Mouse (Mus musculus): ENCODE data around the gene Smlr1. TPM values are rescaled to one million over a fixed set of nuclear protein-coding genes. Genes with fewer than 3 reads are reported as not detected.

Gene Smlr1
- polyA plus RNA-seq (2012; rRNA removed), result not detected in 2 replicates

DNA sequence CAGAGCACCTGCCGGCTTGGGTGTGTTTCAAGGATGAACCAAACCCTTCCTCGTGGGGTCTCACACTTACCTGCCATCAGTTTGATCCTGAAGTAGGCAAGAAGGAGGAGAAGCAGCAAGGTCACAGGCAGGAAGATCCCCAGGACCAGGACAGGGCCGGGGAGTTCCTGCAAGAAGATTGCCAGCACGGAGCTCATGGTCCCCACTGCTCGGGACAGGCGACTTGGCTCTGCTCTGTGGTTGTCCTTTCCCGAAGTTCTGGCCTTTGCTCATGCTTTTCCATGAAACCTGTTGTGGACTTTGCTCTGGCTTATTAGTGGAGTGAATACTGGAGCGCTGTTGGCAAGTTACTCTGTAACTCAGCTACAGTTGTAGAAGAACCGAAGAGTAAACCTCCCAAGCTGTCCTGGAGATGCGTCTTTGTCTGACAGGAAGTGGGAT lies at the start of gene Smlr1:
TSS of gene Smlr1 (minus strand) at position 377 of the 441 bp plus-strand sequence.
- Histone ChIP-seq H3K4me3 (replicated peaks; ENCODE audit: extremely low read depth, low read depth, low read length) (no peak within 1 kb of the TSS), H3K4me1 (ENCODE audit: control insufficient read depth, insufficient read depth, low read length) (no peaks in the 10 kb centered on the region)
- TF ChIP-seq POLR2A (IDR thresholded peaks at IDR 0.05; ENCODE audit: borderline replicate concordance, extremely low read depth, low read depth, low read length), result no peak
- no peak for TF ChIP-seq CTCF (IDR thresholded peaks at IDR 0.05; ENCODE audit: insufficient read depth, low read length)
- WGBS, result 87% methylated on average over 10 of the region's 10 CpGs
- no peak for DNase-seq

DNA sequence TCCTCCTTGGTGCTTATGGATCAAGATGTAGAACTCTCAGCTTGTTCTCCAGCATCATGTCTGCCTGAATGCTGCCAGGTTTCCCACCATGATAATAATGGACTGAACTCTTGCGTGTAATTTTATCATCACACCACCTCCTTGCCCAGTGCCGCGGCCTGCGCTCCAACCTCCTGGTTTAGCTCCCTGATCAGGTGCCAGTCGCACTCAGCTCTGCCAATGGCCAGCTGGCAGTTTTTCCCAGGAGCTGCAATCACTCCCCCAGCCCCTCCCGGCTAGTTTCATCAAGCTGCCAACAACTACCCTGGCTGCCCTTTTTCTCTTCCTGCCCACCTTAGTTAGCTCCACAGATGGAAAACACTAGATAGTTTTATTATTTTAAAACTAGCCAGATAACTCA lies 48.8 kb upstream of the Smlr1 start:
- H3K4me1 ChIP-seq (ENCODE audit: control insufficient read depth, insufficient read depth, low read length), result no peaks in the 10 kb centered on the region
- H3K4me3 ChIP-seq (replicated peaks; ENCODE audit: extremely low read depth, low read depth, low read length), result no peak overlapping the region
- no peak for DNase-seq
- TF ChIP-seq CTCF (IDR thresholded peaks at IDR 0.05; ENCODE audit: insufficient read depth, low read length), result no peak
- 89% methylated on average over 6 of the region's 6 CpGs for WGBS

GRCm38 (mm10) chr10:25580066-25580465 lies 44.0 kb upstream of the Smlr1 start:
- 66% methylated on average over 2 of the region's 2 CpGs for WGBS
- H3K4me1 ChIP-seq (ENCODE audit: control insufficient read depth, insufficient read depth, low read length), result no peaks in the 10 kb centered on the region
- TF ChIP-seq CTCF (IDR thresholded peaks at IDR 0.05; ENCODE audit: insufficient read depth, low read length), result no peak
- no peak for TF ChIP-seq POLR2A (IDR thresholded peaks at IDR 0.05; ENCODE audit: borderline replicate concordance, extremely low read depth, low read depth, low read length)
- H3K4me3 ChIP-seq (replicated peaks; ENCODE audit: extremely low read depth, low read depth, low read length), result no peak overlapping the region
- DNase-seq, result no peak

DNA sequence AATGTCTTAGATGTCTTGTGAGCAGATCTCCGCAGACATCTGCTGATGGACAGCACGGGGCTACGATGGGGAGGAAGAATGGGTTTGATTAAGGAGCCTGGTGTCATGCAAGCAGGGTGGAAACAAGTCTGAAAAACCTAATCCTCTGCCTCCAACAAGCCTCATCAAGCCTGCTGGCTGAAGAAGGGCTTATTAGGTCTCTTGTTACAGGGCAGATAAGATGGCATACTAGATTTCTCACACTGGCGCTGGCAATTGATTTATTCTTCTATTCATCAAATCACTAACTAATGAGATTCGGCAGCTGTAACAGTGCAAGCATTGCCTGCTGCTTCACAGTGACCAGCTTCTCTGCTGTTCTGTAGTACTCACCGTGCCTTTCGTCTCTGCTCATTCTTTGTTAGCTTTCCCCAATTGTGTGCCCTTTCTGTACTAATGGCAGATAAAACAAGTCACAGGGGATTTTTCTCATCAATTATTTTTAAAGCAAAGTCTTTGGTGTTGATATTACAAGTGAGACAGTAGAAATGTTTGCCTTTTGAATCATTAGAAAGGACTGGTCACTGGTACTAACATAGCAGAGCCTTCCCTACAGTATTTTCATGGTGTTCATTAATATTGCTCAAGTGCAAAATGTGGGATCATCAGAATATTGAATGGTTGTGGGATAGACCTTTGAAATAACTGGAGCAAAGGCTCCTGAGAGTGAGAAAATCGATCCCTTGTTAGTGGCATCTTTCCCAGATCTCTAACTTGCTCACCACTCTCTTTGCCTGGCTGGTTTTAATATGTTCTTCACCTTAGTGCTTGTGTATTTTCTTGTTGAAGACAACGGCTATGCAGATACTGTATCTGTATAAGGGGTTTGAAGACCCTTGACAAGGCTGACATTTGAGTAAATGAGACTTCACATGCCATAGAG lies 35.5 kb upstream of the Smlr1 start:
- no peaks in the 10 kb centered on the region for H3K4me1 ChIP-seq (ENCODE audit: control insufficient read depth, insufficient read depth, low read length)
- WGBS, result 74% methylated on average over 9 of the region's 9 CpGs
- no peak overlapping the region for H3K4me3 ChIP-seq (replicated peaks; ENCODE audit: extremely low read depth, low read depth, low read length)
- no peak for TF ChIP-seq POLR2A (IDR thresholded peaks at IDR 0.05; ENCODE audit: borderline replicate concordance, extremely low read depth, low read depth, low read length)
- no peak for TF ChIP-seq CTCF (IDR thresholded peaks at IDR 0.05; ENCODE audit: insufficient read depth, low read length)
- no peak for DNase-seq

GRCm38 (mm10) chr10:25552936-25553335 lies 16.9 kb upstream of the Smlr1 start:
- DNase-seq, result no peak
- TF ChIP-seq CTCF (IDR thresholded peaks at IDR 0.05; ENCODE audit: insufficient read depth, low read length), result no peak
- no peak for TF ChIP-seq POLR2A (IDR thresholded peaks at IDR 0.05; ENCODE audit: borderline replicate concordance, extremely low read depth, low read depth, low read length)
- Histone ChIP-seq H3K4me1 (ENCODE audit: control insufficient read depth, insufficient read depth, low read length) (no peaks in the 10 kb centered on the region), H3K4me3 (replicated peaks; ENCODE audit: extremely low read depth, low read depth, low read length) (no peak overlapping the region)
- 55% methylated on average over 4 of the region's 4 CpGs for WGBS

DNA sequence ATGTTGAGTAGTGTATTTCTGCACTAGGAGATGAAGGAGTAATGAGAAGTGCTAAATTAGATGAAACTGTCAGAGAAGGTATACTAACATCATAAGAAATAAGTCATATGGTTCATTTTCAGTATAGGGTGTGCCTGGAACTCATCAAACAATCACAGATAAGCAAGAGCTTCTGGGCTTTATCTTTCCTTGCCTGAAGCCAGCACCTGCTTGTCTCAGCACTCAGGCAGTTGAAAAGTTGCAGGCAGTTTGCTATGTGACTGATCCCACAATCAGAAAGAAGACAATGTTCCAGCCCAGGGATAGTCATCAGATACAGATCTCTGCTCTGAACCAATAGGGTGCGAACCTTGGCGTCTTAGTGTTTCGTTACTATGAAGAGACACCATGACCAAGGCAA lies 5.0 kb upstream of the Smlr1 start:
- Histone ChIP-seq H3K4me1 (ENCODE audit: control insufficient read depth, insufficient read depth, low read length) (no peaks in the 10 kb centered on the region), H3K4me3 (replicated peaks; ENCODE audit: extremely low read depth, low read depth, low read length) (no peak overlapping the region)
- no peak for DNase-seq
- 96% methylated on average over 3 of the region's 3 CpGs for WGBS
- no peak for TF ChIP-seq CTCF (IDR thresholded peaks at IDR 0.05; ENCODE audit: insufficient read depth, low read length)
- no peak for TF ChIP-seq POLR2A (IDR thresholded peaks at IDR 0.05; ENCODE audit: borderline replicate concordance, extremely low read depth, low read depth, low read length)

DNA sequence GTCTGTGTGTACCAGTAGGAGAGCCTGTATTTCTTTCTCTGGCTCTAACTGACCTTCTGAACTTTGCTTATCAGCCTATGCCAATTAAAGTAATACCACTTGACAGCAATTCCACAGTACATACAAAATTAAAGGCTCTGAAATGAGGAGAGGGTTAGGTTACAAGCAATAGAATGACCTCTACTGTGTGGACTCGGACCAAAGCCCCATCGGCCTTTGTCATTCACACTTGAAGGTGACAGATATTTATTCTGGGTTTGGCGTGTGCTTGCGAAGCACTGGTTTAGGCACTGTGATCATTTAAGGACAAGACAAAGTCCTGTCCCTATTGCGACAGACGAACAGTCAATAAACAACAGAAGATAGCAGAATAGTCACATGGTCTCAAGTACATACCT lies 3.7 kb upstream of the Smlr1 start:
- Histone ChIP-seq H3K4me3 (replicated peaks; ENCODE audit: extremely low read depth, low read depth, low read length) (no peak overlapping the region), H3K4me1 (ENCODE audit: control insufficient read depth, insufficient read depth, low read length) (no peaks in the 10 kb centered on the region)
- TF ChIP-seq POLR2A (IDR thresholded peaks at IDR 0.05; ENCODE audit: borderline replicate concordance, extremely low read depth, low read depth, low read length) (no peak), CTCF (IDR thresholded peaks at IDR 0.05; ENCODE audit: insufficient read depth, low read length) (no peak)
- 48% methylated on average over 6 of the region's 6 CpGs for WGBS
- no peak for DNase-seq

GRCm38 (mm10) chr10:25539146-25539770 lies 3.2 kb upstream of the Smlr1 start:
- WGBS, result 65% methylated on average over 4 of the region's 4 CpGs
- TF ChIP-seq CTCF (IDR thresholded peaks at IDR 0.05; ENCODE audit: insufficient read depth, low read length), result no peak
- no peak for TF ChIP-seq POLR2A (IDR thresholded peaks at IDR 0.05; ENCODE audit: borderline replicate concordance, extremely low read depth, low read depth, low read length)
- Histone ChIP-seq H3K4me3 (replicated peaks; ENCODE audit: extremely low read depth, low read depth, low read length) (no peak overlapping the region), H3K4me1 (ENCODE audit: control insufficient read depth, insufficient read depth, low read length) (no peaks in the 10 kb centered on the region)
- DNase-seq, result no peak

DNA sequence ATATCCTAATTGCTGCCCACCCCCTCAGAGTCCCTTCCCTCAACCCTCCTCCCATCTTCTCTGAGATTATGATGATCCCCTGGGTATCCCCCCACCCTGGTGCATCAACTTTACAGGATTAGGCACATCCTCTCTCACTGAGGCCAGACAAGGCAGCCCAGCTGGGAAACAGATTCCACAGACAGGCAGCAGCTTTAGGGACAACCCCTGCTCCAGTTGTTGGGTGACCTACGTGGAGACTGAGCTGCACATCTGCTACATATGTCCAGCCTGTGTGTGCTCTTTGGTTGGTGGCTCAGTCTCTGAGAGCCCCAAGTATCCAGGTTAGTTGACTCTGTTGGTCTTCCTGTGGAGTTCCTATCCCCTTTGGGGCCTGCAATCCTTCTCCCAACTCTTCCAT lies 2.7 kb upstream of the Smlr1 start:
- TF ChIP-seq POLR2A (IDR thresholded peaks at IDR 0.05; ENCODE audit: borderline replicate concordance, extremely low read depth, low read depth, low read length), result no peak
- no peak for TF ChIP-seq CTCF (IDR thresholded peaks at IDR 0.05; ENCODE audit: insufficient read depth, low read length)
- WGBS, result 78% methylated on average over 1 of the region's 1 CpGs

GRCm38 (mm10) chr10:25536621-25537020 lies 554 bp upstream of the Smlr1 start:
- 91% methylated on average over 6 of the region's 6 CpGs for WGBS
- TF ChIP-seq POLR2A (IDR thresholded peaks at IDR 0.05; ENCODE audit: borderline replicate concordance, extremely low read depth, low read depth, low read length) (no peak), CTCF (IDR thresholded peaks at IDR 0.05; ENCODE audit: insufficient read depth, low read length) (no peak)
- H3K4me3 ChIP-seq (replicated peaks; ENCODE audit: extremely low read depth, low read depth, low read length), result no peak overlapping the region

More for the DNA sequence above, 2.7 kb upstream of the Smlr1 start:
- Histone ChIP-seq H3K4me1 (ENCODE audit: control insufficient read depth, insufficient read depth, low read length) (no peaks in the 10 kb centered on the region), H3K4me3 (replicated peaks; ENCODE audit: extremely low read depth, low read depth, low read length) (no peak overlapping the region)
- no peak for DNase-seq

More at GRCm38 (mm10) chr10:25536621-25537020, 554 bp upstream of the Smlr1 start:
- no peaks in the 10 kb centered on the region for H3K4me1 ChIP-seq (ENCODE audit: control insufficient read depth, insufficient read depth, low read length)
- DNase-seq, result no peak

Measured in lung, adult 2 months (tissue).